Mouse (Mus musculus) macrophage (primary cell): ENCODE measurements around the gene Trim2. TPM values are rescaled to one million over a fixed set of nuclear protein-coding genes. Genes with fewer than 3 reads are reported as not detected.

Source experiments
- H3K27ac ChIP-seq: fragments of 350-480 bp; formaldehyde crosslinking; 2 replicates; pipeline ENCODE4 v1.9.0; 2021
- H3K36me3 ChIP-seq: fragments of 350-480 bp; formaldehyde crosslinking; 2 replicates; pipeline ENCODE4 v1.9.0; 2021; ENCODE audit errors: inconsistent target
- H3K4me3 ChIP-seq: fragments of 350-480 bp; formaldehyde crosslinking; 2 replicates; pipeline ENCODE4 v1.9.0; 2021; ENCODE audit errors: inconsistent target
- H3K79me2 ChIP-seq: fragments of 350-480 bp; formaldehyde crosslinking; 2 replicates; pipeline ENCODE4 v1.9.0; 2021; ENCODE audit errors: inconsistent target
- WGBS: methylation state at CpG from one replicate; pipeline ENCODE4 v1.1.7; 2026; ENCODE audit warnings: inconsistent platforms; ENCODE audit not compliant: missing documents; 5-methylcytosine and 5-hydroxymethylcytosine counted together
- polyA plus RNA-seq: library from polyadenylated mRNA; stranded (reverse); fragments of 250-400 nt; gene quantifications from 3 replicates; pipeline ENCODE4 v1.2.4, GENCODE M21; 2018; ENCODE audit warnings: inconsistent platforms

The Trim2 gene
- polyA plus RNA-seq, 1 experiment from 2014 or later, result 1.1 TPM

DNA sequence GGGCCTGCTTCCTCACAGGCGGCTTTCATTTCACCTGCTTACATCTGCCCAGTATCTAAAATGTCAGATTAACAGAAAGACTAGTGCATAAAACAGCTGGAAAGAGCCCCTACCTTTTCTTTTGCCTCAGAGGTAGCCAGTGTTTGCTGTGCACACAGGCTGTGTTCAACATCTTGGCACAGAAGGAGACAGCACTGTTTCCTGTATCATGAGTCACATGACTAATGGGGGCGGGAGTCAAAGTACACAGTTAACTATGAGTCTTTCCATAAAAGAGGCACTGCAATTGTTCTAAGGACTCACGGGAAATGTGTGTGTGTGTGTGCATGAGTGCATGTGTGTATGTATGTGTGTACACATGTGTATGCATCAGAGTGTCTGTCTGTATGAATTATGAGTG is 43.9 kb downstream of the Trim2 start:
- Histone ChIP-seq H3K4me3 (no peak overlapping the region), H3K27ac (no peak overlapping the region), H3K36me3 (no peaks in the 10 kb centered on the region), H3K79me2 (no peaks in the 10 kb centered on the region)
- 74% methylated on average over 3 of the region's 3 CpGs for WGBS

DNA sequence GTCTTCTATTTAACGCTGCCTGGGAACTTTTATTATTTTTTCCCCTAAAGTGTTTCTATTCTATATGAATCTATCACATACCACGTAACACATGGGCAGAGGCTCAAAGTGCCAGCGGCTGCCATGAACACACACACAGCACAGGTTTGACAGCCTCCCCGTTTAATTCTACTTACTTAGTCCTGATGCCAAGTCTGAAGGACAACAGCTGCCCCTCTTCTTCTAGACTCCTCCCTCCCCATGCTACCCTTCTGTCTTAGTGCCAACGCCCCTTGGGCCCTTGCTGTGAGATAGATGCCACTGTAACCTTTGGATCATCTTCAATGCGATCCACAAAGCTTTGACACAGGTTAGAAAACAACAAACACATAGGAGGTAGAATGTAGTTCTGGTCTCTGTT is 44.8 kb downstream of the Trim2 start:
- no peaks in the 10 kb centered on the region for H3K36me3 ChIP-seq
- H3K79me2 ChIP-seq, result no peaks in the 10 kb centered on the region
- no peak overlapping the region for H3K27ac ChIP-seq
- WGBS, result 94% methylated on average over 6 of the region's 6 CpGs
- H3K4me3 ChIP-seq, result no peak overlapping the region

- H3K79me2 ChIP-seq, result no peaks in the 10 kb centered on the region
Measured at GRCm38 (mm10) chr3:84260837-84261236, 45.8 kb downstream of the Trim2 start.

GRCm38 (mm10) chr3:84260024-84260535 is 46.6 kb downstream of the Trim2 start:
- Histone ChIP-seq H3K36me3 (no peaks in the 10 kb centered on the region), H3K4me3 (peak overlapping the region; percentile 40), H3K79me2 (no peaks in the 10 kb centered on the region), H3K27ac (no peak overlapping the region)
- WGBS, result 13% methylated on average over 7 of the region's 8 CpGs

More at GRCm38 (mm10) chr3:84260837-84261236, 45.8 kb downstream of the Trim2 start:
- no peak overlapping the region for H3K4me3 ChIP-seq
- no peaks in the 10 kb centered on the region for H3K36me3 ChIP-seq
- WGBS, result 95% methylated on average over 7 of the region's 7 CpGs
- H3K27ac ChIP-seq, result no peak overlapping the region

DNA sequence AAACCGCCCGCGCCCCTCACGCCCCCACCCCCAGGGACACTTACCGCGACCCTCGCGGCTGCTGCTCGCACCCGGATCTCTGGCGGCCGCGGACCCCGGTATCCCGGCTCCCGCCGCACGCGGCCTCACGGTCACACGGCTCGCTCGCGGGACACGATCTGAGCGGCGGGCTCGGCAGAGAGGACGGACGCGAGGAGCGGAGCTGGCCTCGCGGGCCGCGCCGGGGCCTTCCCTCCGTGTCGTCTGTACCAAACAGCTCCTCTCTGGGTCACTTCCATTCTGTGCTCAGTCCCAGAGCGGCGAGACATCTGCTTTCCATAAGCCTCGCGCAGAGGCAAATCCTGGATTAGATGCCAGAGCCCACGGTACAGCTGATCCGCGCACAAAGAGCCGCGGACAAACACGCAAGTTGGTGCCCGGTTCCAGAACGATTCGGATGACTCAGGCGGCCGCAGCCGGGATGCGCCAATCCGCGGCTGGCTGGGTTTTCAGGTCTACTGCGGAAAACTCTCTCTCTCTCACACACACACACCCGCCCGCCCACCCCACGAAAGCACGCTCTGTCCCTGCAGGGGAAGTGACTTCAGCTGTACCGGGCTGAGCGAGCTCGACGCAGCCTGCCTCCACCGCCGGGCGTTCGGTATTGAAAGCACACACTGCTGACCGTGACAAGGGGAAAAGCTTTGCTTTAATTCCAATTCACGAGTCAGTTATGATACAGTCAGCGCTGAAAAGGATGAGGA is 47.2 kb downstream of the Trim2 start:
- Histone ChIP-seq H3K27ac (no peak overlapping the region), H3K4me3 (peak overlapping the region; percentile 40), H3K36me3 (no peaks in the 10 kb centered on the region), H3K79me2 (no peaks in the 10 kb centered on the region)
- 2% methylated on average over 68 of the region's 74 CpGs for WGBS

DNA sequence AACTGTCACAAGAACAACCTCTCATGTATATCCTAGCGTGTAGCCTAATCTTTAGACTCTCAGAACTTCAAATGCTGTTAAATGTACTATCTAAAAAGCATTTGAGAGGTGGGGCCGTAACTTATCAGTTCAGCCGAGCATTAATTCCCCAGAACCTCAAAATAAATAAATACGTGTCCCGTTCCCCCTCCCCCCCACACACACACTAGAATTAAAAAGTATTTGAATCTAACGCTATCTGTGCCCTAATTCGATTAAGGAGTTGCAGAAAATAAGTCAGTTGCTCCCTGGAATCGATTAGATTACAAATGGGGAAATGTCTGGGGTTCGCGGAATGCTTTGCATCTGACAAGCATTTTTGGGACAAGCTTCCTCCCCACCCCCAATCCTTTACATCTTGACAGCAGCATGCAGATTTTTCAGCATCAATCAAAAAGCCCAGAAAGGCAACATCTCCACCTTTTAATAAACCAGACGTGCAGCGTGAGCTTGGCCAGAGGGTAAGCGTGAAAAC is 48.1 kb downstream of the Trim2 start:
- WGBS, result 69% methylated on average over 13 of the region's 13 CpGs
- Histone ChIP-seq H3K27ac (no peak overlapping the region), H3K36me3 (no peaks in the 10 kb centered on the region), H3K79me2 (no peaks in the 10 kb centered on the region), H3K4me3 (peak overlapping the region; percentile 12; the same call in 1 of the 2 replicates)

GRCm38 (mm10) chr3:84257989-84258517 is 48.6 kb downstream of the Trim2 start:
- Histone ChIP-seq H3K79me2 (no peaks in the 10 kb centered on the region), H3K36me3 (no peaks in the 10 kb centered on the region), H3K27ac (no peak overlapping the region), H3K4me3 (no peak overlapping the region)
- WGBS, result 92% methylated on average over 10 of the region's 10 CpGs

DNA sequence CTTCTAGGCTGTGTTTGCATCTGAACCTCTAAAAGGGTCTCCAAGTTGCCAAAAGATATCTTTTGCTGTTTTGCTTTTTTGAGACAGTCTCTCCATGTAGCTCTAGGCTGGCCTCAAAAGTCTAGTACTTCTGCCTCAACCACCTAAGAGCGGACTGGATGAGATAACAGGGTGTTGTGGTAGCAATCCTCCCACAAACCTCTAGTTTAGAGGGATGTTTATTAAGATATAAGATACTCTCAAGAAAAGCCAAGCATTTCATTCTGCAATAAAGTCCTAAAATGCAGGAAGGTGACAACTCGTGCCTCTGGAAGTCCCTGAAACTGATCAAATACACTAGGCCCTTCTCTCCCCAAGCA is 52.2 kb downstream of the Trim2 start:
- no peak overlapping the region for H3K4me3 ChIP-seq
- H3K79me2 ChIP-seq, result no peaks in the 10 kb centered on the region
- H3K36me3 ChIP-seq, result no peaks in the 10 kb centered on the region
- 97% methylated on average over 2 of the region's 2 CpGs for WGBS
- H3K27ac ChIP-seq, result no peak overlapping the region

- no peak overlapping the region for H3K4me3 ChIP-seq
- no peaks in the 10 kb centered on the region for H3K79me2 ChIP-seq
- 92% methylated on average over 9 of the region's 9 CpGs for WGBS
- H3K36me3 ChIP-seq, result no peaks in the 10 kb centered on the region
- H3K27ac ChIP-seq, result no peak overlapping the region
Measured at GRCm38 (mm10) chr3:84253655-84254519, 52.8 kb downstream of the Trim2 start.

DNA sequence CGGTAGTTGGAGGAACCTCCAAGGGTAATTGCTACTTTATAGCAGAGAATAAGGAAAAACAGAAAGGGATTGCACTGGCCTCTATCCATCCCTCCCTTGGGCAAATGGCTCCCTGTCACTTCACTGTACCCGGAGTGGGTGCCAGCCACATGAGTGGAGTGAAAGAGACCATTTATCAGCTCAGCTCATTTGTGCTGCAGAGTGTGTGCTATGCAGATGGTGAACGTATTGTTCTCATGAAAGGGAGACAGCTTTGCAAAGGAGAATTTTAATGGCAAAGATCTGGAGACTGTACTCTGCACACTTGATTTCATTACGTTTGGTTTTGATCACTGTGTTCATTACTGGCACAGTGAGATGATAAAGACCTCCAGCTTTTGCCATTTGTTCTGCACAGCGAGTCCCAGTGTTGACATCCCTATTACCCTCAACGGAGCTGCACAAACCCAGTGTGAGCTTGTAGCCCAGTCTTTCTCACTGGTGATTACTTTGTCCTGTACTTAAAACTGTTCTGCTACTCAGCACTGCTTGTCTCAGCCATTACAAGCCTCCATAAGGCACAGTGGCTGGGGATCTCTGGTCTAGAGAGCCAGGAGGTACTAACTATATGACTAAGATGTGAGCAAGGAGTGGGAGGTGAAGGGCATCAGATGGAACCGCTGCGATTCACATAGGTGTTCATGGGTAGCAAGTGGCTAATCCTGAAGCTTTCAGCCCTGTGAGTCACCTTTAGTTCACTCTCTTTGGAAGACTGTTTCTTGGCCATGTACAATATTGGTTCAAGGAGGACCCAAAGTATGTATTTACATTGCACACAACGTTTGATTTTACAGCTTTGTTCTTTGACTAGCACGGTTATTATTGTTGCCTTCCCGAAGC is 53.7 kb downstream of the Trim2 start:
- Histone ChIP-seq H3K79me2 (no peaks in the 10 kb centered on the region), H3K27ac (no peak overlapping the region), H3K36me3 (no peaks in the 10 kb centered on the region), H3K4me3 (no peak overlapping the region)
- 91% methylated on average over 11 of the region's 11 CpGs for WGBS

DNA sequence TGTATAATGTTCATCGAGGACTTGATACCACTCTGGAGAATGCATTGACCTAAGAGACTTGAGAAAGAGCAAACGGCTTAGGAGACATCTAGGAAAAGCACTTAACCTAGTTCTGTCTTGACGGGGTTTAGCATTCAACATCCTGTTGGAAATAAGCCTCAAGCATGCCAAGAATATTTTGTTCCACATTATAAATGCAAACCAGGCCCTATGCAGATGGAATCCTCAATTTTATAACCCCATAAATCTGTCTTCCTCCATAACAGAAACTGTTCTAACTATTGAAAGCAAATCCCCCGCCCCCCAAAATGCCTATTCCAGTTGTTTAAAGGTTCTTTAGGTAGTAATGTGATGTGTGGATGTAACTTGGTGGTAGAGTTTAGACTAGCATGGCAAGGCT is 55.0 kb downstream of the Trim2 start:
- 94% methylated on average over 4 of the region's 4 CpGs for WGBS
- Histone ChIP-seq H3K79me2 (no peaks in the 10 kb centered on the region), H3K36me3 (no peaks in the 10 kb centered on the region), H3K4me3 (no peak overlapping the region), H3K27ac (no peak overlapping the region)

- H3K4me3 ChIP-seq, result no peak overlapping the region
- H3K27ac ChIP-seq, result no peak overlapping the region
- H3K36me3 ChIP-seq, result no peaks in the 10 kb centered on the region
- no peaks in the 10 kb centered on the region for H3K79me2 ChIP-seq
- WGBS, result 91% methylated on average over 7 of the region's 7 CpGs
Measured at GRCm38 (mm10) chr3:84250275-84250674, 56.4 kb downstream of the Trim2 start.

- H3K36me3 ChIP-seq, result no peaks in the 10 kb centered on the region
- WGBS, result 87% methylated on average over 8 of the region's 8 CpGs
- no peaks in the 10 kb centered on the region for H3K79me2 ChIP-seq
- no peak overlapping the region for H3K4me3 ChIP-seq
- no peak overlapping the region for H3K27ac ChIP-seq
Measured at GRCm38 (mm10) chr3:84247789-84248188, 58.9 kb downstream of the Trim2 start.

GRCm38 (mm10) chr3:84246421-84246861 is 60.2 kb downstream of the Trim2 start:
- H3K27ac ChIP-seq, result no peak overlapping the region
- no peak overlapping the region for H3K4me3 ChIP-seq
- H3K79me2 ChIP-seq, result no peaks in the 10 kb centered on the region
- no peaks in the 10 kb centered on the region for H3K36me3 ChIP-seq
- WGBS, result 96% methylated on average over 7 of the region's 7 CpGs
